ENCODE assay signal across 8 mouse cellular contexts in the genomic region with DNA sequence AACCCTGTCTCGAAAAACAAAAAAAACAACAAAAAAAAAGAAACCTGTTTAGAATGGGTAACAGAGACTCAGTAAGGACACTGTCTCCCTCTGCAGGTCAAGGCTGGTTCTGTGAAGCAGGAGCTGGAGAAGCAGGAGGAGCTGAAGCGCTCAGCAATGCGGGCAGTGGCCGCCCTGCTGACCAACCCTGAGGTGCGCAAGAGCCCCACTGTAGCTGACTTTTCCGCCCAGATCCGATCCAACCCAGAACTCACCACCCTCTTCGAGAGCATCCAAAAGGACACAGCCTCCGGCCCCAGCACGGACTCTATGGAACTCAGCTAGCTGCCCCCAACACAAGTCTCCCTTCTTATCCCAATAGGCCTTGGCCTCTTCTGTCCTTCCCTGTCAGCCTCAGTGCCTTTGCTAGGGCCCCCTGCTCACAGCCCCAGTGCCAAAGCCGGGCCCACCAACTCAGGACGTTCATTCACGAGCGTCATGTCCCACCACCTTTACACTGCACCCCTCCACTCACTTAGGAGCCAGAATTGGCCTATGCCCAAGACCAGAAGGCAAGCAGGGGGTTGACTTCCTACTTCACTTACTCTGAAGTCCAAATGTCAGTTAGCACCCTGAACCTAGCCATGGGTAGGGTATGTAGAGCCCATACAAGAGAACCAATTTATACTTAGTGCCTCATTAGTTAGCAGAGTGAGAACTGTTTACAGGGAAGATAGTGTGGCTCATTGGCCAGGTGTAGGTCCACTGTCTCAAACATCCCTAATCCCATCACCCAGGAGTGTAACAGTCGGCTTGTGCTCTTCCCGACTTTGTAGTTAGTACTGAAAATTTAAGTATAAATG. TPM values are rescaled to one million over a fixed set of nuclear protein-coding genes. Genes with fewer than 3 reads are reported as not detected.
DNase-seq lines count a peak whose midpoint lies in the region; ATAC-seq lines count a peak whose summit lies in the region.

No protein-coding gene starts in this region.

- no peaks in the 10 kb centered on the region for H3K9me3 ChIP-seq in hindbrain, embryonic 14.5 days (ENCODE audit: control insufficient read depth, low read length)

- no peaks in the 10 kb centered on the region for H3K27me3 ChIP-seq in hindbrain, embryonic 14.5 days (ENCODE audit: control insufficient read depth, insufficient read depth, low read length)

- DNase-seq in WW6 (ENCODE audit: low read depth, low spot score), result peak; percentile 73
- DNase-seq in cerebellum, adult 9-11 months, result peak; percentile 74
- DNase-seq in frontal cortex, postnatal 25 days (ENCODE audit: low spot score in 2 of 2), result peak; percentile 50 to 66
- DNase-seq in hindbrain, embryonic 14.5 days (ENCODE audit: low spot score), result peak; percentile 69
- peak; percentile 40 to 73 for DNase-seq in layer of hippocampus, postnatal 25 days (ENCODE audit: extremely low spot score in 1 of 2, low spot score in 1 of 2)
- peak; percentile 68 for DNase-seq in lung, postnatal 25 days (ENCODE audit: low spot score)
- DNase-seq in right cerebral cortex, postnatal 25 days, result peak; percentile 68

- peaks cover 21% of the 10 kb centered on the region for H3K4me1 ChIP-seq in hindbrain, embryonic 14.5 days (replicated peaks; ENCODE audit: control insufficient read depth, insufficient read depth, low read length)

- peaks cover 86% of the 10 kb centered on the region for H3K36me3 ChIP-seq in hindbrain, embryonic 14.5 days (replicated peaks; ENCODE audit: control insufficient read depth, insufficient read depth)

- 45% methylated on average over 16 of the region's 16 CpGs for WGBS in hindbrain, embryonic 14.5 days

- no peak overlapping the region for H3K9ac ChIP-seq in hindbrain, embryonic 14.5 days

- H3K4me2 ChIP-seq in hindbrain, embryonic 14.5 days (replicated peaks), result no peak overlapping the region

- H3K4me3 ChIP-seq in hindbrain, embryonic 14.5 days (replicated peaks; ENCODE audit: low read length), result no peak overlapping the region

- no peak; the same call in 1 of the 2 replicates for ATAC-seq in hindbrain, embryonic 14.5 days (ENCODE audit: low FRiP score)
- no peak for ATAC-seq in erythroid progenitor cell, adult 5-6 weeks (replicated peaks; ENCODE audit: low FRiP score, poor library complexity, severe bottlenecking)

- no peak overlapping the region for H3K27ac ChIP-seq in hindbrain, embryonic 14.5 days

RNA-seq across cellular contexts. Expression of a gene that starts 4.8 kb away (rescaled TPM):
- polyA plus RNA-seq in hindbrain, embryonic 14.5 days (2014; fragmentation: Nextera tagmentation; extraction: Ambion mirVana), result 1,053 and 1,238 TPM in 2 replicates
- 100 to 1,000 TPM; 471 to 520 TPM for total RNA-seq in layer of hippocampus, postnatal 25 days (2021)
- total RNA-seq in erythroid progenitor cell, adult 5-6 weeks (2015; ENCODE audit: low replicate concordance), result 1,002 and 1,130 TPM in 2 replicates
- 642 and 693 TPM in 2 replicates for total RNA-seq in erythroid progenitor cell, adult 5-6 weeks (2017; ENCODE audit: low replicate concordance)

RNA-seq across cellular contexts. Expression of a gene that starts 29.4 kb away (rescaled TPM):
- 10.6 and 11.1 TPM in 2 replicates for polyA plus RNA-seq in hindbrain, embryonic 14.5 days (2014; fragmentation: Nextera tagmentation; extraction: Ambion mirVana)
- total RNA-seq in layer of hippocampus, postnatal 25 days (2021), result 1 to 10 TPM; 2.7 to 3.8 TPM
- total RNA-seq in erythroid progenitor cell, adult 5-6 weeks (2015; ENCODE audit: low replicate concordance), result not detected in 2 replicates
- under 0.01 TPM in 1 of 2 replicates, not detected in the other for total RNA-seq in erythroid progenitor cell, adult 5-6 weeks (2017; ENCODE audit: low replicate concordance)

RNA-seq across cellular contexts. Expression of a gene that starts 34.5 kb away (rescaled TPM):
- polyA plus RNA-seq in hindbrain, embryonic 14.5 days (2014; fragmentation: Nextera tagmentation; extraction: Ambion mirVana), result 2.1 and 3.1 TPM in 2 replicates
- 1 to 10 TPM; 2.8 to 3.8 TPM for total RNA-seq in layer of hippocampus, postnatal 25 days (2021)
- total RNA-seq in erythroid progenitor cell, adult 5-6 weeks (2015; ENCODE audit: low replicate concordance), result not detected in 2 replicates
- total RNA-seq in erythroid progenitor cell, adult 5-6 weeks (2017; ENCODE audit: low replicate concordance), result not detected in 2 replicates

RNA-seq across cellular contexts. Expression of a gene that starts 41.6 kb away (rescaled TPM):
- 1.4 and 1.8 TPM in 2 replicates for polyA plus RNA-seq in hindbrain, embryonic 14.5 days (2014; fragmentation: Nextera tagmentation; extraction: Ambion mirVana)
- total RNA-seq in layer of hippocampus, postnatal 25 days (2021), result under 1 TPM in 1 of 2 experiments, not detected in 1; 0.62 TPM
- 3.8 and 6.1 TPM in 2 replicates for total RNA-seq in erythroid progenitor cell, adult 5-6 weeks (2015; ENCODE audit: low replicate concordance)
- 4.4 and 4.9 TPM in 2 replicates for total RNA-seq in erythroid progenitor cell, adult 5-6 weeks (2017; ENCODE audit: low replicate concordance)

RNA-seq across cellular contexts. Expression of a gene that starts 49.4 kb away (rescaled TPM):
- polyA plus RNA-seq in hindbrain, embryonic 14.5 days (2014; fragmentation: Nextera tagmentation; extraction: Ambion mirVana), result 7.1 and 8.4 TPM in 2 replicates
- total RNA-seq in layer of hippocampus, postnatal 25 days (2021), result 1 to 10 TPM; 5.8 to 6.1 TPM
- 7.5 and 9.7 TPM in 2 replicates for total RNA-seq in erythroid progenitor cell, adult 5-6 weeks (2015; ENCODE audit: low replicate concordance)
- 14.8 and 22.6 TPM in 2 replicates for total RNA-seq in erythroid progenitor cell, adult 5-6 weeks (2017; ENCODE audit: low replicate concordance)
